Mouse (Mus musculus): ENCODE measurements around the gene Rasal2. TPM values are rescaled to one million over a fixed set of nuclear protein-coding genes. Genes with fewer than 3 reads are reported as not detected.

The Rasal2 gene
- total and polyA plus RNA-seq, 3 experiments = 1.5 to 3.2 TPM; not detected in 1

GRCm38 (mm10) chr1:157255776-157256175, 156.6 kb downstream of the Rasal2 start:
- H3K9me3 ChIP-seq (replicated peaks; ENCODE audit: insufficient read depth, low read length) = no peaks in the 10 kb centered on the region
- H3K27me3 ChIP-seq (ENCODE audit: control insufficient read depth in 1 of 2, insufficient read depth in 2 of 2, low read length in 2 of 2) = no peaks in the 10 kb centered on the region
- H3K27ac ChIP-seq (ENCODE audit: control insufficient read depth, low read depth, low read length) = no peak overlapping the region
- no peaks in the 10 kb centered on the region for H3K79me2 ChIP-seq (ENCODE audit: control insufficient read depth, insufficient read depth, low read length, poor library complexity)
- H3K4me3 ChIP-seq (ENCODE audit: control insufficient read depth in 1 of 2, insufficient read depth in 1 of 2, low read depth in 2 of 2, low read length in 2 of 2) = no peak overlapping the region
- TF ChIP-seq NRF1 (IDR thresholded peaks at IDR 0.05; ENCODE audit: insufficient read depth, low read depth, low read length, poor library complexity, severe bottlenecking) = no peak
- TF ChIP-seq RAD21 (IDR thresholded peaks at IDR 0.05; ENCODE audit: low read depth, low read length) = no peak
- TF ChIP-seq POLR2A (IDR thresholded peaks at IDR 0.05; ENCODE audit: control insufficient read depth in 1 of 2, insufficient read depth in 1 of 2, low read depth in 1 of 2, low read length in 2 of 2, poor library complexity in 1 of 2) = no peak
- no peak overlapping the region for H3K9ac ChIP-seq (ENCODE audit: control insufficient read depth, low read depth, low read length, poor library complexity, severe bottlenecking)
- DNase-seq (ENCODE audit: low read depth, low spot score) = no peak
- H3K4me1 ChIP-seq (ENCODE audit: control insufficient read depth in 1 of 2, insufficient read depth in 2 of 2, low read length in 2 of 2) = no peaks in the 10 kb centered on the region
- H3K36me3 ChIP-seq (ENCODE audit: control insufficient read depth in 1 of 2, insufficient read depth in 2 of 2, low read length in 2 of 2) = no peaks in the 10 kb centered on the region

- no peak overlapping the region for H3K9ac ChIP-seq (ENCODE audit: control insufficient read depth, low read depth, low read length, poor library complexity, severe bottlenecking)
- no peaks in the 10 kb centered on the region for H3K36me3 ChIP-seq (ENCODE audit: control insufficient read depth in 1 of 2, insufficient read depth in 2 of 2, low read length in 2 of 2)
- DNase-seq (ENCODE audit: low read depth, low spot score) = no peak
- H3K9me3 ChIP-seq (replicated peaks; ENCODE audit: insufficient read depth, low read length) = no peaks in the 10 kb centered on the region
- H3K27ac ChIP-seq (ENCODE audit: control insufficient read depth, low read depth, low read length) = no peak overlapping the region
- H3K79me2 ChIP-seq (ENCODE audit: control insufficient read depth, insufficient read depth, low read length, poor library complexity) = no peaks in the 10 kb centered on the region
- no peak for TF ChIP-seq MYB (IDR thresholded peaks at IDR 0.05; ENCODE audit: low read depth, low read length)
- TF ChIP-seq RAD21 (IDR thresholded peaks at IDR 0.05; ENCODE audit: low read depth, low read length) = no peak
- no peak for TF ChIP-seq USF1 (IDR thresholded peaks at IDR 0.05; ENCODE audit: low read depth, low read length)
- no peak for TF ChIP-seq ZNF384 (IDR thresholded peaks at IDR 0.05; ENCODE audit: low read depth, low read length)
- no peak for TF ChIP-seq POLR2A (IDR thresholded peaks at IDR 0.05; ENCODE audit: control insufficient read depth in 1 of 2, insufficient read depth in 1 of 2, low read depth in 1 of 2, low read length in 2 of 2, poor library complexity in 1 of 2)
- no peak for TF ChIP-seq MAFK (IDR thresholded peaks at IDR 0.05; ENCODE audit: borderline replicate concordance, low read depth, low read length)
- TF ChIP-seq TBP (IDR thresholded peaks at IDR 0.05; ENCODE audit: low read depth, low read length) = no peak
- TF ChIP-seq E2F4 (IDR thresholded peaks at IDR 0.05; ENCODE audit: borderline replicate concordance, low read depth, low read length) = no peak
- no peak for TF ChIP-seq MAX (IDR thresholded peaks at IDR 0.05; ENCODE audit: low read length)
- TF ChIP-seq NELFE (IDR thresholded peaks at IDR 0.05; ENCODE audit: low read depth, low read length) = no peak
- no peak for TF ChIP-seq UBTF (IDR thresholded peaks at IDR 0.05; ENCODE audit: borderline replicate concordance, insufficient read depth, low read depth, low read length)
- TF ChIP-seq POLR2AphosphoS5 (IDR thresholded peaks at IDR 0.05; ENCODE audit: borderline replicate concordance, low read depth, low read length) = no peak
- no peak for TF ChIP-seq CHD1 (IDR thresholded peaks at IDR 0.05; ENCODE audit: low read depth, low read length)
- TF ChIP-seq SMC3 (IDR thresholded peaks at IDR 0.05; ENCODE audit: low read depth, low read length) = no peak
- no peak for TF ChIP-seq CTCF (IDR thresholded peaks at IDR 0.05 in 2 of 3, conservative IDR thresholded peaks at IDR 0.05 in 1 of 3; ENCODE audit: control insufficient read depth in 1 of 3, insufficient read depth in 1 of 3, low read depth in 2 of 3, low read length in 3 of 3, poor library complexity in 1 of 3, severe bottlenecking in 1 of 3)
- TF ChIP-seq ZKSCAN1 (IDR thresholded peaks at IDR 0.05; ENCODE audit: low read depth, low read length) = no peak
- no peak for TF ChIP-seq GATA1 (IDR thresholded peaks at IDR 0.05; ENCODE audit: low read depth, low read length)
- no peak for TF ChIP-seq ZMIZ1 (IDR thresholded peaks at IDR 0.05; ENCODE audit: low read depth, low read length)
- no peak for TF ChIP-seq KAT2A (conservative IDR thresholded peaks at IDR 0.05; ENCODE audit: low read depth, low read length)
- TF ChIP-seq RCOR1 (IDR thresholded peaks at IDR 0.05; ENCODE audit: low read depth, low read length) = no peak
- H3K4me3 ChIP-seq (ENCODE audit: control insufficient read depth in 1 of 2, insufficient read depth in 1 of 2, low read depth in 2 of 2, low read length in 2 of 2) = no peak overlapping the region
- no peaks in the 10 kb centered on the region for H3K4me1 ChIP-seq (ENCODE audit: control insufficient read depth in 1 of 2, insufficient read depth in 2 of 2, low read length in 2 of 2)
- H3K27me3 ChIP-seq (ENCODE audit: control insufficient read depth in 1 of 2, insufficient read depth in 2 of 2, low read length in 2 of 2) = no peaks in the 10 kb centered on the region
Measured at GRCm38 (mm10) chr1:157253600-157254490, 158.6 kb downstream of the Rasal2 start.

Measured in MEL (cell line).